Mouse (Mus musculus): ENCODE measurements around the gene Slc22a13. TPM values are rescaled to one million over a fixed set of nuclear protein-coding genes. Genes with fewer than 3 reads are reported as not detected.
A peak's percentile ranks its signal among the peaks of the same experiment; 100 is the strongest.

Gene Slc22a13
- polyA plus RNA-seq, 1 experiment from 2014 or later = not detected

GRCm38 (mm10) chr9:119165548-119165947 lies 43.4 kb downstream of the Slc22a13 start:
- 75% methylated on average over 6 of the region's 6 CpGs for WGBS
- TF ChIP-seq CTCF (IDR thresholded peaks at IDR 0.05; ENCODE audit: low read depth) (no peak), EP300 (optimal IDR thresholded peaks at IDR 0.05) (no peak)
- Histone ChIP-seq H3K9me3 (ENCODE audit: control insufficient read depth, low read length) (no peaks in the 10 kb centered on the region), H3K27ac (replicated peaks) (peak overlapping the region; percentile 56; the same call in 1 of the 2 replicates), H3K9ac (ENCODE audit: low read length) (no peak overlapping the region), H3K4me1 (replicated peaks; ENCODE audit: control insufficient read depth, insufficient read depth) (no peaks in the 10 kb centered on the region), H3K27me3 (ENCODE audit: control insufficient read depth, insufficient read depth, low read length) (no peaks in the 10 kb centered on the region), H3K36me3 (ENCODE audit: control insufficient read depth, insufficient read depth, low read length) (no peaks in the 10 kb centered on the region), H3K4me2 (replicated peaks; ENCODE audit: low read depth) (no peak overlapping the region), H3K4me3 (ENCODE audit: low read depth, low read length) (no peak overlapping the region)
- peak; percentile 87 for ATAC-seq (ENCODE audit: low FRiP score, low TSS enrichment)
- DNase-seq (ENCODE audit: low spot score) = peak; percentile 69

GRCm38 (mm10) chr9:119164743-119165142 lies 44.2 kb downstream of the Slc22a13 start:
- no peak overlapping the region for H3K9ac ChIP-seq (ENCODE audit: low read length)
- no peak for TF ChIP-seq EP300 (optimal IDR thresholded peaks at IDR 0.05)
- no peak for TF ChIP-seq CTCF (IDR thresholded peaks at IDR 0.05; ENCODE audit: low read depth)
- ATAC-seq (ENCODE audit: low FRiP score, low TSS enrichment) = peak; percentile 74
- H3K9me3 ChIP-seq (ENCODE audit: control insufficient read depth, low read length) = no peaks in the 10 kb centered on the region
- H3K4me1 ChIP-seq (replicated peaks; ENCODE audit: control insufficient read depth, insufficient read depth) = no peaks in the 10 kb centered on the region
- H3K4me3 ChIP-seq (ENCODE audit: low read depth, low read length) = no peak overlapping the region
- 74% methylated on average over 7 of the region's 7 CpGs for WGBS
- no peaks in the 10 kb centered on the region for H3K27me3 ChIP-seq (ENCODE audit: control insufficient read depth, insufficient read depth, low read length)
- no peak for DNase-seq (ENCODE audit: low spot score)
- no peak overlapping the region for H3K4me2 ChIP-seq (replicated peaks; ENCODE audit: low read depth)
- no peaks in the 10 kb centered on the region for H3K36me3 ChIP-seq (ENCODE audit: control insufficient read depth, insufficient read depth, low read length)
- H3K27ac ChIP-seq (replicated peaks) = peak overlapping the region; percentile 56

- no peak overlapping the region for H3K27ac ChIP-seq (replicated peaks)
- WGBS = 76% methylated on average over 3 of the region's 3 CpGs
- peak; percentile 38; the same call in 1 of the 2 replicates for ATAC-seq (ENCODE audit: low FRiP score, low TSS enrichment)
These were observed 48.2 kb downstream of the Slc22a13 start for GRCm38 (mm10) chr9:119160689-119161088.

GRCm38 (mm10) chr9:119158861-119159260 lies 50.0 kb downstream of the Slc22a13 start, which contains the start of gene Gm47289:
TSS of gene Gm47289 (plus strand) at chr9:119159161.
- no peaks in the 10 kb centered on the region for H3K27me3 ChIP-seq (ENCODE audit: control insufficient read depth, insufficient read depth, low read length)
- no peak within 1 kb of the TSS for H3K27ac ChIP-seq (replicated peaks)
- TF ChIP-seq EP300 (optimal IDR thresholded peaks at IDR 0.05) = no peak
- no peak for TF ChIP-seq CTCF (IDR thresholded peaks at IDR 0.05; ENCODE audit: low read depth)
- no peaks in the 10 kb centered on the region for H3K9me3 ChIP-seq (ENCODE audit: control insufficient read depth, low read length)
- 55% methylated on average over 4 of the region's 4 CpGs for WGBS
- no peak for ATAC-seq (ENCODE audit: low FRiP score, low TSS enrichment)
- no peak within 1 kb of the TSS for H3K4me3 ChIP-seq (ENCODE audit: low read depth, low read length)
- no peaks in the 10 kb centered on the region for H3K36me3 ChIP-seq (ENCODE audit: control insufficient read depth, insufficient read depth, low read length)
- no peak within 1 kb of the TSS for H3K4me2 ChIP-seq (replicated peaks; ENCODE audit: low read depth)
- no peaks in the 10 kb centered on the region for H3K4me1 ChIP-seq (replicated peaks; ENCODE audit: control insufficient read depth, insufficient read depth)
- no peak within 1 kb of the TSS for H3K9ac ChIP-seq (ENCODE audit: low read length)
- DNase-seq (ENCODE audit: low spot score) = no peak

More at GRCm38 (mm10) chr9:119160689-119161088, 48.2 kb downstream of the Slc22a13 start:
- Histone ChIP-seq H3K9me3 (ENCODE audit: control insufficient read depth, low read length) (no peaks in the 10 kb centered on the region), H3K9ac (ENCODE audit: low read length) (no peak overlapping the region), H3K4me3 (ENCODE audit: low read depth, low read length) (no peak overlapping the region), H3K27me3 (ENCODE audit: control insufficient read depth, insufficient read depth, low read length) (no peaks in the 10 kb centered on the region), H3K36me3 (ENCODE audit: control insufficient read depth, insufficient read depth, low read length) (no peaks in the 10 kb centered on the region), H3K4me2 (replicated peaks; ENCODE audit: low read depth) (no peak overlapping the region), H3K4me1 (replicated peaks; ENCODE audit: control insufficient read depth, insufficient read depth) (no peaks in the 10 kb centered on the region)
- TF ChIP-seq CTCF (IDR thresholded peaks at IDR 0.05; ENCODE audit: low read depth) (no peak), EP300 (optimal IDR thresholded peaks at IDR 0.05) (no peak)
- DNase-seq (ENCODE audit: low spot score) = no peak

GRCm38 (mm10) chr9:119156278-119157201 lies 52.4 kb downstream of the Slc22a13 start, which contains the start of gene Acaa1b:
TSS of gene Acaa1b (minus strand) at chr9:119157093.
- no peaks in the 10 kb centered on the region for H3K36me3 ChIP-seq (ENCODE audit: control insufficient read depth, insufficient read depth, low read length)
- 0 out of 2 replicates have a peak within 1 kb of the TSS, but pooled peaks have one; percentile 18 for H3K9ac ChIP-seq (ENCODE audit: low read length)
- DNase-seq (ENCODE audit: low spot score) = peak; percentile 88
- no peak for TF ChIP-seq EP300 (optimal IDR thresholded peaks at IDR 0.05)
- TF ChIP-seq CTCF (IDR thresholded peaks at IDR 0.05; ENCODE audit: low read depth) = peak; percentile 82
- H3K4me1 ChIP-seq (replicated peaks; ENCODE audit: control insufficient read depth, insufficient read depth) = no peaks in the 10 kb centered on the region
- peak; percentile 74 for ATAC-seq (ENCODE audit: low FRiP score, low TSS enrichment)
- H3K4me3 ChIP-seq (ENCODE audit: low read depth, low read length) = peak within 1 kb of the TSS; percentile 38
- H3K9me3 ChIP-seq (ENCODE audit: control insufficient read depth, low read length) = no peaks in the 10 kb centered on the region
- no peaks in the 10 kb centered on the region for H3K27me3 ChIP-seq (ENCODE audit: control insufficient read depth, insufficient read depth, low read length)
- no peak within 1 kb of the TSS for H3K27ac ChIP-seq (replicated peaks)
- H3K4me2 ChIP-seq (replicated peaks; ENCODE audit: low read depth) = peak within 1 kb of the TSS; percentile 54
- under 1% methylated on average over 63 of the region's 65 CpGs for WGBS

- H3K4me1 ChIP-seq (replicated peaks; ENCODE audit: control insufficient read depth, insufficient read depth) = no peaks in the 10 kb centered on the region
- H3K9ac ChIP-seq (ENCODE audit: low read length) = no peak overlapping the region
- H3K4me2 ChIP-seq (replicated peaks; ENCODE audit: low read depth) = no peak overlapping the region
- H3K9me3 ChIP-seq (ENCODE audit: control insufficient read depth, low read length) = no peaks in the 10 kb centered on the region
- H3K36me3 ChIP-seq (ENCODE audit: control insufficient read depth, insufficient read depth, low read length) = no peaks in the 10 kb centered on the region
- ATAC-seq (ENCODE audit: low FRiP score, low TSS enrichment) = no peak
- WGBS = 49% methylated on average over 7 of the region's 7 CpGs
- no peak overlapping the region for H3K27ac ChIP-seq (replicated peaks)
- no peak for TF ChIP-seq CTCF (IDR thresholded peaks at IDR 0.05; ENCODE audit: low read depth)
- no peak for TF ChIP-seq EP300 (optimal IDR thresholded peaks at IDR 0.05)
- H3K4me3 ChIP-seq (ENCODE audit: low read depth, low read length) = no peak overlapping the region
- DNase-seq (ENCODE audit: low spot score) = no peak
- H3K27me3 ChIP-seq (ENCODE audit: control insufficient read depth, insufficient read depth, low read length) = no peaks in the 10 kb centered on the region
These were observed 53.1 kb downstream of the Slc22a13 start for GRCm38 (mm10) chr9:119155826-119156225.
